Mouse (Mus musculus) olfactory bulb, adult 2 months (tissue): Measurements from ENCODE around the gene Epha8.

Experiments used
- CTCF ChIP-seq: fragments of 200-500 bp; IDR thresholded peaks from 2 replicates; pipeline ENCODE4 v1.5.1; 2012; ENCODE audit warnings: low read depth, mild to moderate bottlenecking, low read length, moderate library complexity; ENCODE audit not compliant: insufficient read depth
- POLR2A ChIP-seq: fragments of 200-500 bp; IDR thresholded peaks from 2 replicates; pipeline ENCODE4 v1.6.1; 2012; ENCODE audit warnings: mild to moderate bottlenecking, low read depth, low read length, moderate library complexity; ENCODE audit not compliant: insufficient read depth

DNA sequence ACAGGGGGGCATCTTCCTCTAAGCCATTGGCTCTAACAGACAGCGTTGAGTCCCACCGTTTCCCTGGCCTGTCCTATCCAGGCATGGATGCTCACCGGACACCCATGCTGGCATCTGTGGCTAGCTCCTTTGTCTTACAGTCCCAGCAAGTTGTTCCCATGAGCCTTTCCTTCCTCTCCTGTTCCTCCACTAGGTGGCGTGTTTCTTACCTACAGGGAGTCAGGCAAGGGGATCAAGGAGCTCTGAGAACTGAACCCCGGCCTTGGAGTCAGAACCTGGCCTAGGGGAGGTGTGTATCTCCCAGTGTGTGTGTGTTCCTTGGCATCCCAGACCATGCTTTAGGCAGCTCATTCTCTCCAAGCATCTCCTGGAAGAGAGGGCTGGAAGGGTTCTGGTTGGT lies 27.7 kb downstream of the Epha8 start:
- TF ChIP-seq CTCF (0 out of 2 replicates have a peak, but pooled peaks have one; percentile 14), POLR2A (no peak)
